Mouse (Mus musculus) stomach, embryonic 16.5 days (tissue): ENCODE results near the gene Gria1. TPM values are rescaled to one million over a fixed set of nuclear protein-coding genes. Genes with fewer than 3 reads are reported as not detected.

Experiments
- ATAC-seq: fragments of 200-750 bp; cut with Nextera tagmentation; 2 replicates; pipeline ENCODE4 v1.8.0; 2017; ENCODE audit warnings: moderate number of reproducible peaks, moderate TSS enrichment; ENCODE audit not compliant: insufficient read depth, low FRiP score
- H3K27ac ChIP-seq: fragments of 300-500 bp; sonication (generic); 2 replicates; pipeline ENCODE4 v1.5.1; 2014; ENCODE audit warnings: low read length
- H3K27me3 ChIP-seq: fragments of 300-500 bp; sonication (generic); 2 replicates; pipeline ENCODE4 v1.6.1; 2014; ENCODE audit warnings: low read length, control low read depth, mixed read lengths; ENCODE audit not compliant: control insufficient read depth, insufficient read depth
- H3K36me3 ChIP-seq: fragments of 300-500 bp; sonication (generic); 2 replicates; pipeline ENCODE4 v1.6.1; 2014; ENCODE audit warnings: low read length; ENCODE audit not compliant: control insufficient read depth, insufficient read depth
- H3K4me1 ChIP-seq: fragments of 300-500 bp; sonication (generic); 2 replicates; pipeline ENCODE4 v1.6.1; 2014; ENCODE audit warnings: low read length, control low read depth, mixed read lengths; ENCODE audit not compliant: control insufficient read depth, insufficient read depth
- H3K4me2 ChIP-seq: fragments of 300-500 bp; sonication (generic); 2 replicates; pipeline ENCODE4 v1.6.1; 2014; ENCODE audit warnings: low read depth, low read length, mixed read lengths
- H3K4me3 ChIP-seq: fragments of 300-500 bp; sonication (generic); replicated peaks from 2 replicates; pipeline ENCODE4 v1.5.1; 2014; ENCODE audit warnings: mild to moderate bottlenecking, low read length
- H3K9ac ChIP-seq: fragments of 300-500 bp; sonication (generic); 2 replicates; pipeline ENCODE4 v1.6.1; 2014; ENCODE audit warnings: low read length
- H3K9me3 ChIP-seq: fragments of 300-500 bp; sonication (generic); replicated peaks from 2 replicates; pipeline ENCODE4 v1.6.1; 2016; ENCODE audit warnings: low read length, control low read depth; ENCODE audit not compliant: control insufficient read depth
- WGBS: fragments of 180-500 bp; shearing (Covaris S2); extraction: QIAGEN DNeasy Blood & Tissue Kit; methylation state at CpG from one replicate; pipeline ENCODE4 v1.1.7; 2014; 5-methylcytosine and 5-hydroxymethylcytosine counted together
- polyA plus RNA-seq: library from polyadenylated mRNA; unstranded; fragments of >200 nt; fragmentation: Nextera tagmentation; extraction: Ambion mirVana; gene quantifications from 2 replicates; pipeline ENCODE4 v1.2.1, GENCODE M21; 2015

The Gria1 gene
- polyA plus RNA-seq, 1 experiment from 2014 or later = 1.7 TPM

DNA sequence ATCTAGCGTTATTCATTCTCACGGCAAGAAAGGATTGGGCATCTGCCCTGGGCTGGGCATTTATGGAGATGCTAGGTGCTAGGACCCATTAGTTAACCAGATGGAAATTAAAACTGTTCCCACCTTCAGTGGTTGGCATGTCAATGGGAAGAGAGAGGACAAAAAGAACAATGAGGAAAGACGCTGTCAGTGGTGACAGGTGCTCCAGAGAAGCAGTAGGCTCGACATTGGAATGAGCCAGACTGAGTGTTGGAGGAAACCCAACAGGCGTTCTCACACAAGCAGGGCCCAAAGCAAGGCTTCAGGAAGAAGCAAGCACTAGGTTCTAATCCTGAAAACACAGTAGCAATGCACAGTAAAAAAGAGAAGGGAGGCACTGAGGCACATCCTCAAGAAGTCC is 203.4 kb downstream of the Gria1 start:
- H3K36me3 ChIP-seq = no peaks in the 10 kb centered on the region
- 86% methylated on average over 5 of the region's 5 CpGs for WGBS
- no peak overlapping the region for H3K4me3 ChIP-seq
- no peaks in the 10 kb centered on the region for H3K27me3 ChIP-seq
- no peaks in the 10 kb centered on the region for H3K9me3 ChIP-seq
- H3K27ac ChIP-seq = no peak overlapping the region
- H3K4me2 ChIP-seq = no peak overlapping the region
- no peak for ATAC-seq
- H3K9ac ChIP-seq = no peak overlapping the region
- no peaks in the 10 kb centered on the region for H3K4me1 ChIP-seq

DNA sequence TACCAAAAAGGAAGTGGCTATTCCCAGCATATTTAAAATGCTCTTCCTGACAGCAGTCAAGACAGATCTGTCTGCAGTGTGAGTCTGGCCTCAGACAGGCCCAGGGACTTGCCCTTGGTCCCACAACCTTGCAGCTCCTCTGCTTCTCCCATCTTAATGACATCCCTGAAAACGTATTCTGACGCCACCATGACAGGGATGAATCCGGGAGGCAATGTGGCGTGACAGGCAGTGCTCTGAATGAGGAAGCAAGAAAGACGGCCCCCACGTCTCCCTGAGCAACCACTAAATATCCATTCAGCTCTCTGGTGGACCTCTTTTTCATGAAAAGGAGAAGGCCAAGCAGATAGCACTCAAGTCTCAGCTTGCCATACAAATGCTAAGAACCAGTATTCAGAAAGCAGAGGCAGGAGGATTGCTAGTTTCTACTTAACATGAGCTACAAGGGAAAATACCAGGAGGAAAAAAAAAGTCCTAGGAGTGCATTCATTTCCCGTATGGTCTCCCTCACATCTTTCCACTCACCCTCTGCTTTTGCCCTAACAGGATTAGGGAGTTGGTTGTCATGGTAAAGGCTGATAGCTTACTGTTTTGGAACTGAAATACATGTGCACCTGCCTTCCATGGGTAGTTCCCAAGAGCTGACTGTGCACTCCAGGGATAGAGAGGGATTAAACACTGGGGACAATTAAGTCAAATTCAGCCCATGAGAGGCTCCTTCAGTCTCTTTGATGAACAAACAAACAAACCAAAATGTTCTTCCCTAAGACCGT is 211.8 kb downstream of the Gria1 start:
- no peaks in the 10 kb centered on the region for H3K4me1 ChIP-seq

DNA sequence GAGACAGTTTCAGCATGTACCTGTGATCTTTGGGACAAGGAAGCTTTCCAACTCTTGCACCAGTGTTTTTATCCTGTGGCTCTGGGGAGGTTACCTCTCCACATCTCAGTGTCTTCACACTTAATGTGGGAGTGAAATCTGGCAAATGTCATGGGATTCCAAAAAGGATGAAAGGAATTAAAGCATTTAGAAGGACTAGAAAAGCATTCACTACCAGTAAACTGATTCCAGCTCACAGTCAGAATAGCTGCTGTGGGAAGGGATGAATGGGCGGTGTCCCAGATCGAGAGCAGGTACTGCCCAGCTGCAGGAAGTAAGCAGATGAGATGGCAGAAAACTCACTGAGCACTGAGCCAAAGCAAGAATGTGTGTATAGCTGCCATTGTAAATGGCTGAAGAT is 224.3 kb downstream of the Gria1 start:
- H3K27me3 ChIP-seq = no peaks in the 10 kb centered on the region
- no peaks in the 10 kb centered on the region for H3K36me3 ChIP-seq
- no peak for ATAC-seq
- H3K4me2 ChIP-seq = no peak overlapping the region
- no peaks in the 10 kb centered on the region for H3K9me3 ChIP-seq
- WGBS = 76% methylated on average over 2 of the region's 2 CpGs
- H3K4me1 ChIP-seq = no peaks in the 10 kb centered on the region; the same call in 1 of the 2 replicates
- no peak overlapping the region for H3K9ac ChIP-seq
- H3K4me3 ChIP-seq = no peak overlapping the region
- H3K27ac ChIP-seq = no peak overlapping the region

More for the DNA sequence above, 211.8 kb downstream of the Gria1 start:
- Histone ChIP-seq H3K4me2 (no peak overlapping the region), H3K36me3 (no peaks in the 10 kb centered on the region), H3K9ac (no peak overlapping the region), H3K9me3 (no peaks in the 10 kb centered on the region), H3K27me3 (no peaks in the 10 kb centered on the region), H3K4me3 (no peak overlapping the region), H3K27ac (no peak overlapping the region)
- no peak for ATAC-seq
- 73% methylated on average over 8 of the region's 8 CpGs for WGBS

DNA sequence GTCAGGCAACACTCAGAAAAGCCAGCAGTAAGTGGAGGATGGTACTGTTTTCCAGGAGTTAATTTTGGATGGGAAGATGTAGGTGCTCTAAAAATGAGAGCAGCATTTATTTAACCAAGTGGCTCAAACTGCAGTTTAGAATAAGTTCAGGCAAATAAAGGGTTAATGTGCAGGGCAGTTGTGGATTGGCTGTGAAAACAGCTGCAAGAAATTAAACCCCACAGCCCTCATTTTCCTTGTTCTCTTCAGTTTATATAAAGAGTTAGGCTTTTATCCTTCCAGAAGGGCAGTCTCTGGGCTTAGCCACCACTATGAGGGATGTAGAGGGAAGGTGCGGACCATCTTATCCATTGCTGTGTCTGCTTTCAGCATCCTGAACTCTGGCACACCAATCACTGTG is 225.2 kb downstream of the Gria1 start:
- no peaks in the 10 kb centered on the region for H3K27me3 ChIP-seq
- no peaks in the 10 kb centered on the region; the same call in 1 of the 2 replicates for H3K4me1 ChIP-seq
- 50% methylated on average over 1 of the region's 1 CpGs for WGBS
- no peak overlapping the region for H3K27ac ChIP-seq
- H3K4me3 ChIP-seq = no peak overlapping the region
- H3K36me3 ChIP-seq = no peaks in the 10 kb centered on the region
- H3K4me2 ChIP-seq = no peak overlapping the region
- no peak for ATAC-seq
- H3K9me3 ChIP-seq = no peaks in the 10 kb centered on the region
- H3K9ac ChIP-seq = no peak overlapping the region

DNA sequence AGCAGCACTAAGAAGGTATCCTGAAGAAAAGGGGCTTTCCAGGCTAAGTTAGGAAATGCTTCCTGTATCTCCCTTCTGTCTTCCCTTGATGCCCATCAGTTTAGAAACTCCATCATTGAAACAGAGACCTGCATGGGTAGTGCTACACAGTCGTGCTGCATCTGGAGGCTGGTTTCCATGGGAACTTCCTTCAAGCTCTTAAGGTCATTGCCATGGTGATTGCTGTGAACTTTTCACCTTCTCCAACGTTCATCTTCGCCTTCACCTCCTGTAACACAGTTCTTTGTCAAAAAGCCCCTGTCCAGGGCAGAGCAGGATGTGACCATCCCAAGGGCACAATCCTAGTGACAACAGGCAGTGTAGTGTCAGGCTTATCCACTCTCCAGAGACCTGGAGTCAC is 228.6 kb downstream of the Gria1 start:
- 16% methylated on average over 3 of the region's 3 CpGs for WGBS
- no peaks in the 10 kb centered on the region for H3K36me3 ChIP-seq
- H3K9ac ChIP-seq = no peak overlapping the region
- H3K9me3 ChIP-seq = no peaks in the 10 kb centered on the region
- H3K4me1 ChIP-seq = no peaks in the 10 kb centered on the region; the same call in 1 of the 2 replicates
- no peaks in the 10 kb centered on the region for H3K27me3 ChIP-seq
- no peak for ATAC-seq
- no peak overlapping the region for H3K27ac ChIP-seq
- no peak overlapping the region for H3K4me3 ChIP-seq
- no peak overlapping the region for H3K4me2 ChIP-seq

DNA sequence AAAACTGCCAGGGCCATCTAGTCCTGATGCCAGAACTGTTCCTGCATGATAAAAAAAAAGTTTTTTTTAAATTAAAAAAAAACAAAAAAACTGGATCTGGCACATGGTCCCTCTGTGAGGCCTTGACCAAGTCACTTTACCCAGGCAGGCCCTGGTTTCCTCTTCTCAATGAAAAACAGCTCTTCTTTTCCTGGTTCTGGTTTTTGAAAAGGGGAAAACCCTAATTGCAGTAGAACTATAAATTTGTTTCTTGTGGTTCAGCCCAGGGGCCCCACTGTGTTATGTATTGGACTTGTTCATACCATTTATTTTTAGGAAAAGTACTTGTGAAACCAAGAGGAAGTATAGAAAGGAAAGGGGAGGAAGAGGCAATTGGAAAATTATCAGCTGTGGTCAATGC is 232.6 kb downstream of the Gria1 start:
- Histone ChIP-seq H3K4me3 (no peak overlapping the region), H3K4me1 (no peaks in the 10 kb centered on the region), H3K9ac (no peak overlapping the region), H3K4me2 (no peak overlapping the region), H3K27me3 (no peaks in the 10 kb centered on the region), H3K9me3 (no peaks in the 10 kb centered on the region), H3K27ac (no peak overlapping the region), H3K36me3 (no peaks in the 10 kb centered on the region)
- ATAC-seq = no peak

DNA sequence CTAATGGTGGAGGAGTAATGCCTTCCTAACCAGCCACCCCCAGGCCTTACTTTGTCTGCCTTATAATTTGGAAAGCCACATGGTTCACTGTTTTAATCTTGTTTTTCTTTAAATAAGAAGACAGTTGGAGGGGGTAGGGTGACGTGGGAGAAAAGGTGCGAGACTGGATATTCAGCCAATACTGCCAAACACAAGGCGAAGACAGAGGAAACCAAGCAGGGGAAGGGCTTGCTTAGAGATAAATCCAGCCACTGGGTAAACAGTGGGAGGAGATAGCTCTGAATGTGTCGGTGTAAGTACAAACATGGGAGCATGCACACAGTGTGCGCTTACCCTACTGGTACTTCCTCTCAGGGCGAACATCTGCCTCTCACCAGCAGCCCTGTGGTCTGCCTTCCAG is 233.4 kb downstream of the Gria1 start:
- no peak overlapping the region for H3K4me3 ChIP-seq
- H3K9me3 ChIP-seq = no peaks in the 10 kb centered on the region
- no peak overlapping the region for H3K4me2 ChIP-seq
- no peaks in the 10 kb centered on the region for H3K4me1 ChIP-seq
- 55% methylated on average over 6 of the region's 6 CpGs for WGBS
- no peak overlapping the region for H3K9ac ChIP-seq
- ATAC-seq = no peak
- H3K36me3 ChIP-seq = no peaks in the 10 kb centered on the region
- H3K27ac ChIP-seq = no peak overlapping the region
- H3K27me3 ChIP-seq = no peaks in the 10 kb centered on the region

DNA sequence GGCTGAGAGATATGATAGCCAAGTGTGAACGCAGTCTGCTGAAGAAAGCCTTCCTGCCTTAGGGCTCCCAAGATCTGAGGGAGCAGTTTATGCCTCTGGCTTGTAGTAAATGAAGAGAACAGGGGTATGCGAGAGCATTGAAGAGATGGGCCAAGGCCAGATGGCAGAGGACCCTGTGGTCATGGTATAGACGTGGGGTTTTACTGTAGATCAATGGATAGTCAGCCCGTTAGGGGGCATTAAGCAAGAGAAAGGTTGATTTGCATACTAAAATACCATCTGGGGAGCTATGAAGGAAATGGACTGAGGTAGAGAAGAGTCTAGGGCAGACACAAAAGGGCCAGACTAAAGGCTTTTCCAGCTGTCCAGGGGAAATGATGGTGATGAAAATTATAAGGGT is 237.7 kb downstream of the Gria1 start:
- no peak overlapping the region for H3K9ac ChIP-seq
- H3K27me3 ChIP-seq = no peaks in the 10 kb centered on the region
- no peaks in the 10 kb centered on the region for H3K9me3 ChIP-seq
- 80% methylated on average over 4 of the region's 4 CpGs for WGBS
- no peaks in the 10 kb centered on the region for H3K36me3 ChIP-seq
- no peaks in the 10 kb centered on the region for H3K4me1 ChIP-seq
- H3K27ac ChIP-seq = no peak overlapping the region
- no peak for ATAC-seq
- H3K4me3 ChIP-seq = no peak overlapping the region
- no peak overlapping the region for H3K4me2 ChIP-seq

DNA sequence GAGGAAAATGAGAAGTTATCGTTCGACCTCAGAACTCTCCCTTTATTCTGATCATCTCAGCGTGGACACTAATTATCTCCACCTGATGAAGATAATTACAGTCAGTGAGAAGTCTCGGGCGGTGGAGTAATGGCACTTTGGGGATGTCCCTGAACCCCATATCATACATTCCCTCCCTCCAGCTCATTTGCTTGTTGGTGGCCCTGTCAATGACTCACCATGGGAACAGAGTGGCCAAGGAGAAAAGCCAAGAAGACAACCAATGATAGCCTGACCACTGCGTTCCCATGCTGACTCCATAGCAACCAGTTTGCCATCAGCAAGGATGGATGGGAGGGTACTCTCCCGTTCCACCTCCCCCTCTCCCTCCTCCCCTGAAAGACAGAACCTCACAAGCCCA is 238.9 kb downstream of the Gria1 start:
- H3K27ac ChIP-seq = no peak overlapping the region
- no peak overlapping the region for H3K9ac ChIP-seq
- no peak for ATAC-seq
- 86% methylated on average over 7 of the region's 7 CpGs for WGBS
- no peaks in the 10 kb centered on the region for H3K9me3 ChIP-seq
- H3K4me3 ChIP-seq = no peak overlapping the region
- H3K4me2 ChIP-seq = no peak overlapping the region
- H3K4me1 ChIP-seq = no peaks in the 10 kb centered on the region
- no peaks in the 10 kb centered on the region for H3K36me3 ChIP-seq
- H3K27me3 ChIP-seq = no peaks in the 10 kb centered on the region
